Mouse (Mus musculus) hindbrain, embryonic 11.5 days (tissue): ENCODE results near the gene Nle1. TPM values are rescaled to one million over a fixed set of nuclear protein-coding genes. Genes with fewer than 3 reads are reported as not detected.

ENCODE experiments used
- ATAC-seq: fragments of 200-750 bp; cut with Nextera tagmentation; 2 replicates; pipeline ENCODE4 v1.8.0; 2017; ENCODE audit warnings: mild to moderate bottlenecking, moderate TSS enrichment, moderate library complexity; ENCODE audit not compliant: low FRiP score
- DNase-seq: peaks from one replicate; pipeline ENCODE4 v3.0.0-alpha.2; 2015; ENCODE audit warnings: low spot score
- H3K27ac ChIP-seq: fragments of 300-500 bp; sonication (generic); 2 replicates; pipeline ENCODE4 v1.5.1; 2014; ENCODE audit warnings: mild to moderate bottlenecking, low read depth, low read length
- H3K27me3 ChIP-seq: fragments of 300-500 bp; sonication (generic); 2 replicates; pipeline ENCODE4 v1.6.1; 2014; ENCODE audit warnings: mild to moderate bottlenecking, low read length, moderate library complexity, mixed read lengths; ENCODE audit not compliant: control insufficient read depth, insufficient read depth
- H3K36me3 ChIP-seq: fragments of 300-500 bp; sonication (generic); 2 replicates; pipeline ENCODE4 v1.6.1; 2014; ENCODE audit warnings: mild to moderate bottlenecking, low read length, moderate library complexity, mixed read lengths; ENCODE audit not compliant: control insufficient read depth, insufficient read depth
- H3K4me1 ChIP-seq: fragments of 300-500 bp; sonication (generic); replicated peaks from 2 replicates; pipeline ENCODE4 v1.6.1; 2014; ENCODE audit warnings: low read length, mixed read lengths; ENCODE audit not compliant: control insufficient read depth, insufficient read depth
- H3K4me2 ChIP-seq: fragments of 300-500 bp; sonication (generic); replicated peaks from 2 replicates; pipeline ENCODE4 v1.6.1; 2014; ENCODE audit warnings: mild to moderate bottlenecking, low read depth, low read length
- H3K4me3 ChIP-seq: fragments of 300-500 bp; sonication (generic); 2 replicates; pipeline ENCODE4 v1.5.1; 2014; ENCODE audit warnings: low read depth, low read length
- H3K9ac ChIP-seq: fragments of 300-500 bp; sonication (generic); 2 replicates; pipeline ENCODE4 v1.6.1; 2014; ENCODE audit warnings: low read depth, low read length
- H3K9me3 ChIP-seq: fragments of 300-500 bp; sonication (generic); 2 replicates; pipeline ENCODE4 v1.6.1; 2016; ENCODE audit warnings: low read length; ENCODE audit not compliant: control insufficient read depth
- WGBS: fragments of 180-500 bp; shearing (Covaris S2); extraction: QIAGEN DNeasy Blood & Tissue Kit; methylation state at CpG from one replicate; pipeline ENCODE4 v1.1.7; 2014; 5-methylcytosine and 5-hydroxymethylcytosine counted together
- polyA plus RNA-seq: library from polyadenylated mRNA; unstranded; fragments of >200 nt; fragmentation: Nextera tagmentation; extraction: Ambion mirVana; gene quantifications from 2 replicates; pipeline ENCODE4 v1.2.1, GENCODE M21; 2014

The Nle1 gene
- polyA plus RNA-seq, 1 experiment from 2014 or later = 19.8 TPM

DNA sequence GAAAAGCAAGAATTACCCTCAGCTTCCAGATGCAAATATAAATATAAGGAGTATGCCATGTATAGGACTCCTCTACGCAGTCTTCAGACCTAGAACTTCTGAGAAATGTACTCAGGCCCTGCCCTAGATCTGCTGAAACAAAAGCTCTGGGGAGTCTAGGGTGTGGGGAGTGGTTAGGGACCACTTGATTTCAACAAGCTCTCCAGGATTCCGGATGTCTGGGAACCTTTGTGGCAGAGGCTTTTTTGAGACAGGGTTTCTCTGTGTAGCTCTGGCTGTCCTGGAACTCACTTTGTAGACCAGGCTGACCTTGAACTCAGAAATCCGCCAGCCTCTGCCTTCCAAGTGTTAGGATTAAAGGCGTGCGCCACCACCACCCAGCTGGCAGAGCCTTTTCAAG lies 2.4 kb downstream of the Nle1 start:
- 90% methylated on average over 5 of the region's 5 CpGs for WGBS
- peaks cover 3% of the 10 kb centered on the region; the same call in 1 of the 2 replicates for H3K4me1 ChIP-seq
- H3K4me3 ChIP-seq = no peak overlapping the region
- no peak overlapping the region for H3K4me2 ChIP-seq
- DNase-seq = no peak
- ATAC-seq = no peak
- H3K9me3 ChIP-seq = no peaks in the 10 kb centered on the region
- no peak overlapping the region for H3K9ac ChIP-seq
- H3K36me3 ChIP-seq = peaks cover 3% of the 10 kb centered on the region; the same call in 1 of the 2 replicates
- no peak overlapping the region for H3K27ac ChIP-seq
- H3K27me3 ChIP-seq = no peaks in the 10 kb centered on the region

DNA sequence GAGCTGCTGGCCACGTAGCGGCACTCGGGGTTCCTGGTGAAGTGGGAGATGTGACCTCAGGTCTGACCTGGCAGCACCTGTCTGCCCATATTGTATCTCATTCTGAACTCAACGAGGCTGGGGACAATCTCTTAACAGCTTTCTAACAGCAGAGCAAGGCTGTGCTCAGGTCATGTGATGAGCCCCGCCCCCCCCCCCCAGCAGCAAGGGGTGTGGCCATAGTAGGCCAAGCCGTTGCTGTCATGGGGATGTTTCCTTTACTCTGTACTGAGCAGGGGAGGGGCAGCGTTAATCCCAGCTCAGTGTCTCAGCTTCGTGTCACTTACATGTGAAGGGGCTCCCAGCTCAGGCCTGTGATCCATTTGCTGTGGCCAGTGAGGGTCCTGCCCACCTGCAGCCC lies 3.3 kb downstream of the Nle1 start:
- Histone ChIP-seq H3K4me3 (no peak overlapping the region), H3K4me2 (no peak overlapping the region), H3K27me3 (no peaks in the 10 kb centered on the region), H3K36me3 (peaks cover 3% of the 10 kb centered on the region; the same call in 1 of the 2 replicates), H3K9me3 (no peaks in the 10 kb centered on the region), H3K4me1 (peaks cover 3% of the 10 kb centered on the region; the same call in 1 of the 2 replicates), H3K9ac (no peak overlapping the region), H3K27ac (no peak overlapping the region)
- ATAC-seq (no peak), DNase-seq (no peak)
- 68% methylated on average over 8 of the region's 8 CpGs for WGBS

DNA sequence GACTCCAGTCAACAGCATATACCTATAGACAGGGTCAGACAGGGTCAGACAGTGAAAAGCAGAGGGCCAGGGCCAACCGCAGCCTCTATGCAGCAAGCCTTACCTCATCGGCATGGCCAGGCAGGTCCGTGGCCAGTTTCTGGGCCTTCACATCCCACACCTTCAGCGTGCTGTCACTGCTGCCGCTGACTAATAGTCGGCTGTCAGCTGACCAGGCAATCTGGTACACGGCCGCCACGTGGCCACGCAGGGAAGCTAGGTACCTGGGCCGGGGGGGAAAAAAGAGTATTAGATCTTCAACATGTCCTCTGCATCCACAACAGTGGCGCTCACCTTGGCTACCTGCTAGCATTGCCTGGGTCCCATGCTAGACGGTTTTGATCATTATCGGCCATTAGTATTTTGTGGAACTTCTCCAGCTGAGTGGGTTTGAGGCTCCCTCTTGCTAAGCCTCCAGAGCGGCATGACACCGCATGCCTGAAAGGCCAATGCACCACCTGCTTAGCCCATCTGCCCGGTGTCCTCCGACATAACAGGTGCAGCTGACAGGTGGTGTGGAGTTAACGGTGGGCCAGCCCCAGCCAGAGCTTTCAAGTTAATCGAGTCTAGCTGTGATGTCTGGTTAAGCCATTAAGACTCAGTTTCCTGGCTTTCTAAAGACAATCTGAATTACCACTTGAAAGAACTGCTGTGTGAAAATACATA lies 6.5 kb downstream of the Nle1 start:
- no peak for ATAC-seq
- DNase-seq = no peak
- Histone ChIP-seq H3K4me3 (no peak overlapping the region), H3K36me3 (peaks cover 3% of the 10 kb centered on the region; the same call in 1 of the 2 replicates), H3K9ac (no peak overlapping the region), H3K9me3 (no peaks in the 10 kb centered on the region), H3K27ac (no peak overlapping the region), H3K4me2 (no peak overlapping the region), H3K4me1 (no peaks in the 10 kb centered on the region), H3K27me3 (no peaks in the 10 kb centered on the region)
- WGBS = 90% methylated on average over 20 of the region's 20 CpGs

DNA sequence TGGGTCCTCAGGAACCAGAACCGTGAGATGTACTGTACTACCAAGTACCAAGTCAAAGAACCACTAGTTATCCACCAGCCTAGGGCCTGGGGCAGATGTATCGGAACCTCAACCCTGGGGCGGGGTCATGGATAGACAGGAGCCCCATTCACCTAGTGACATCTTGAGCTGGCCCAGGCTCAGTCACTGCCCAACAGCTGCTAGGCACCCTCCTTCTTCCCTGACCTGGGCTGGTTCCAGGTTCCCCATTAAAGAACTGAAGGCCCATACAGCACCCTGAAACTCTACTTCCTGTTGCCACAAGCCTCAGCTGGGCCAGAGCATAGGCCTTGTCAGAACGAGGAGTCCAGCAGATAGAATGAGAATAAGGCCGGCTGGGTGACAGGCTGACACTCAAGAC lies 8.5 kb downstream of the Nle1 start:
- no peaks in the 10 kb centered on the region for H3K27me3 ChIP-seq
- no peak overlapping the region for H3K9ac ChIP-seq
- H3K4me2 ChIP-seq = no peak overlapping the region
- no peak overlapping the region for H3K4me3 ChIP-seq
- H3K27ac ChIP-seq = no peak overlapping the region
- peaks cover 3% of the 10 kb centered on the region; the same call in 1 of the 2 replicates for H3K36me3 ChIP-seq
- H3K9me3 ChIP-seq = no peaks in the 10 kb centered on the region
- H3K4me1 ChIP-seq = no peaks in the 10 kb centered on the region
- DNase-seq (no peak), ATAC-seq (no peak)
- 98% methylated on average over 5 of the region's 5 CpGs for WGBS

DNA sequence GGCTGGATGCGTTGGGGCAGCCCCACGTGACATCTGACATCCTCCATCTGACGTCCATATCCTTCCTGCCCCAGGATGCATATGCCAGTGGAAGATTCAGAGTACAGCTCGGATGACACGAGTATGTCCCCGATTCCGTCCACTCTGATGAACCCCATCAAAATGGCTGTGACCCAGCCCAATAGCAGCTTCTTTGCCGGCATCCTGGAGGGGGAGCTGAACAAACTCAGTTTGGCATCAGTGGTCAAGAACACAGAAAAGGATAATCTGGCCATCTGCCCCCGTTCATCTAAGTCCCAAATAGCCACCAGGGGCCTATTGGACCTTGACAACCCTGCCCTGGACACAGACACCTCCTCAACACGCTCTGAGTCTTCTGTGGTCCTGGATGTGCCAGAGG lies 10.7 kb downstream of the Nle1 start:
- Histone ChIP-seq H3K27me3 (no peaks in the 10 kb centered on the region), H3K27ac (no peak overlapping the region), H3K9me3 (no peaks in the 10 kb centered on the region), H3K4me3 (no peak overlapping the region), H3K4me1 (no peaks in the 10 kb centered on the region), H3K9ac (no peak overlapping the region), H3K4me2 (no peak overlapping the region), H3K36me3 (0 out of 2 replicates have a peak, but pooled peaks cover 3% of the 10 kb centered on the region)
- 90% methylated on average over 10 of the region's 10 CpGs for WGBS
- no peak for DNase-seq
- no peak for ATAC-seq

DNA sequence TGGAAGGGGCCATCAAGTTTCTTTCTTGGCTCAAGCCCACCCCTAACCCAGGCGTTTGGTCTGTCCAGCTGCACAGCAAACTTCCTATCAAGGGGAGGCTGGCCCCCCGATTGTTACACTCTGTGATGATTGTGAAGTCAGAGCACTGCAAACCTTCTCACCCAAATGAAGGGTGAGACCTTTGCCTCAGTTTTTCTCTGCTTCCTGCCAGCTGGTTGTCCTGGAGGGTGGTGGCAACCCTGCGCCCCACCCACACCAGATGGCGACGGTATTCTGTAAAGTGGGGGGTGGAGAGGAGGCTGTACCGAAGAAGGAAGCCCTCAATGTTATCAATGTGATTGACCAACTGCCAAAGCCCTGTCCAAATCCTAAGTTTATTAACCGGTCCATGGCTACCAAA lies 16.3 kb downstream of the Nle1 start, which contains the start of gene Fndc8:
Gene Fndc8 (plus strand): TSS at position 189 of the 400 bp plus-strand sequence.
- H3K9ac ChIP-seq = no peak within 1 kb of the TSS
- H3K4me2 ChIP-seq = no peak within 1 kb of the TSS
- H3K4me1 ChIP-seq = peaks cover 5% of the 10 kb centered on the region; the same call in 1 of the 2 replicates
- no peaks in the 10 kb centered on the region for H3K9me3 ChIP-seq
- no peak within 1 kb of the TSS for H3K27ac ChIP-seq
- H3K27me3 ChIP-seq = no peaks in the 10 kb centered on the region
- 56% methylated on average over 7 of the region's 7 CpGs for WGBS
- ATAC-seq (no peak), DNase-seq (no peak)
- no peak within 1 kb of the TSS for H3K4me3 ChIP-seq
- H3K36me3 ChIP-seq = no peaks in the 10 kb centered on the region

DNA sequence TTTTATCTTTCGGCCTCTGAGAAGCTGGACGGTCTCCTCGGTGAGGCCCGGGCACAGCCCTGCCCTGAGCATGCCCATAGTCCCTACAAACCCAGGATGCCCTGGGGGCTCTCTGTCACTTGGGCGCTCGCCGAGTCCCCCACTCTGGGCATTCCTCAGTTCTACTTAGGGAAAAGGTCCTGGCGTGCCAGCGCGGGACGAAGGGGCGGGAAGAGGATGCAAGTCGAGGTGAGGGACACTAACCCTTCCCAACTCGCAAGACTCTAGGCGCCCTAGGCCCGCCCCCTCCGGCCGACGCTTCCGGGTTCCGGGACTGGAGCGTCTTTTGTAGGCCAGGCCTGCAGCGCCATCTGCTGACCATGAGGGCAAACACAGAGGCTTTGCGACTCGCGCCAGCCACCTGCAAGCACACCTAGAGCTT lies 17.9 kb downstream of the Nle1 start, which contains the start of gene Rad51d:
Gene Rad51d (minus strand): TSS at position 273 of the 421 bp plus-strand sequence.
- peak within 1 kb of the TSS; percentile 76 for H3K9ac ChIP-seq
- DNase-seq = peak; percentile 97
- no peaks in the 10 kb centered on the region for H3K36me3 ChIP-seq
- no peak within 1 kb of the TSS for H3K27ac ChIP-seq
- H3K27me3 ChIP-seq = no peaks in the 10 kb centered on the region
- H3K4me3 ChIP-seq = peak within 1 kb of the TSS; percentile 70
- under 1% methylated on average over 25 of the region's 26 CpGs for WGBS
- ATAC-seq = peak; percentile 83
- H3K9me3 ChIP-seq = no peaks in the 10 kb centered on the region
- H3K4me2 ChIP-seq = peak within 1 kb of the TSS; percentile 89
- H3K4me1 ChIP-seq = peaks cover 5% of the 10 kb centered on the region; the same call in 1 of the 2 replicates

DNA sequence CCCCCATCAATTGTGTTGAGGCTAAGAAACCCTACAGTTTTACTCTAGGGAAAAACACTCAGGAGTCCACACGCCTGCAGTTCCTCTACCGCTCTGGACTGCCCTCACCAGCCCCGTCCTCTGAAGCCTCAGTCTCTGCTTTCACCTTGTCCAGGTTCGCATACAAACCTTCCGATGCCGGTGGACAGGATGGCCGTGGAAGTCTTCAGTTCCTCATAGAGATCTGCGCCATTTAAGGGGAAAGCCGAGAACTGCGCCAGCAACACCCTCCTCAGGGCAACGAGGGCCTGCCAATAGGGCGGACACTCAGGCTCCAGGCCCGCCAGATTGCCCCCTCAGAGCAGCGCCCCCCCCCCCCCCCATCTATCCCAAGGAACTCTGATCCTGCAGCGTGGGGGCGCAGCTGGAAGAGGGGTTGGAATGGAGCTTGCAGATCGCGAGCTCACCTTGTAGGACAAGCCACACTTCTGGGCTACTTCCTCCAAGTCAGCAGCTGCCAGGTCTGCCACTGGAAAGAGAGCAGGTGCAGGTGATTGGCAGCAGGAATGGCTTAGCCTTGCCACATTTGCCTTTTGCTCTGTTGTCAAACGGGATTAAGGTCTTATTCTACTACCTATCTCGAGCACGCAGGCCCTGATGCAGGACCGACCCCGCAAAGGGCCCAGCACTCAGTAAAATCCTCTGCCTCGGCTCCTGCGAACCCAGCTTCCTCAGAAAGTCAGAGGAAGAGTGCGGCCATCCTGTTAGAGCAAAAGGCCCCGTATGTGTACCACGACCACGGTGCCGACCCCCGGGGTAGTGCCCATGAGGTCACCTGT lies 18.5 kb downstream of the Nle1 start:
- no peaks in the 10 kb centered on the region for H3K27me3 ChIP-seq
- peak overlapping the region; percentile 76 for H3K9ac ChIP-seq
- H3K36me3 ChIP-seq = no peaks in the 10 kb centered on the region
- DNase-seq = peak; percentile 33
- peaks cover 5% of the 10 kb centered on the region; the same call in 1 of the 2 replicates for H3K4me1 ChIP-seq
- no peaks in the 10 kb centered on the region for H3K9me3 ChIP-seq
- ATAC-seq = peak; percentile 47
- H3K27ac ChIP-seq = no peak overlapping the region
- H3K4me3 ChIP-seq = peak overlapping the region; percentile 70
- 7% methylated on average over 31 of the region's 31 CpGs for WGBS
- peak overlapping the region; percentile 89 for H3K4me2 ChIP-seq
